Mouse (Mus musculus) heart, postnatal 10 days (tissue): ENCODE results near the gene Cdc37. TPM values are rescaled to one million over a fixed set of nuclear protein-coding genes. Genes with fewer than 3 reads are reported as not detected.
A peak's percentile ranks its signal among the peaks of the same experiment; 100 is the strongest.

Experiments
- DNase-seq, 2 experiments: peaks; one replicate each; pipeline ENCODE4 v3.0.0; 2021
- intact Hi-C: fragments of 180-260 bp; cut with DNase I; formaldehyde crosslinking; loops from one replicate; pipeline ENCODE4 v1.15.1; 2025
- total RNA-seq, 2 experiments: library from RNA; stranded (reverse); gene quantifications; 2 replicates each; pipeline ENCODE4 v1.2.3; 2021

The Cdc37 gene
- total RNA-seq, 2 experiments from 2014 or later = 167 to 169 TPM

GRCm38 (mm10) chr9:21141922-21142321 lies 7.9 kb downstream of the Cdc37 start:
- no peak for DNase-seq
- intact Hi-C loops = no loop called here

DNA sequence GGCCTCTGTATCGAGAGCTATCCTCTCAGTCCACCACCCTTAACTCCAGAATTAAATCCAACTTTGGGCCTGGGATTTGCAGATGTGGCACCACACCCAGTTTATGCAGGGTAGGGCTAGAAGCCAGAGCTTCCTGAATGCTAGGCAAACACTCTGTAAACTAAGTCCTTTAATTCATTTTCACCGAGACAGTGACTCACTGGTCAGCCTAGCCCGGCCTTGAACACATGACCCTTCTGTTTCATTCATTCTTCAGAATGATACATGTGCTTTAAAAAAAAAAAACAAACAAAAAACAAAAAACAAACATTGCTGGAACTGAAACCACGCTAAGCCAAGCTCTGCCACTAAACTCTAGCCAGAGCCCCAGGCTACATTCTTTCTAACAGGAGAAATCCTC lies 11.4 kb downstream of the Cdc37 start:
- no peak for DNase-seq
- intact Hi-C loops = no loop called here

- intact Hi-C loops = loop anchor here (2.0 kb wide), 2 partner anchors 106 to 236 kb away; no protein-coding TSS in a partner anchor
- peak; percentile 64 to 81 for DNase-seq
Observed at GRCm38 (mm10) chr9:21137229-21137628, 12.6 kb downstream of the Cdc37 start.

DNA sequence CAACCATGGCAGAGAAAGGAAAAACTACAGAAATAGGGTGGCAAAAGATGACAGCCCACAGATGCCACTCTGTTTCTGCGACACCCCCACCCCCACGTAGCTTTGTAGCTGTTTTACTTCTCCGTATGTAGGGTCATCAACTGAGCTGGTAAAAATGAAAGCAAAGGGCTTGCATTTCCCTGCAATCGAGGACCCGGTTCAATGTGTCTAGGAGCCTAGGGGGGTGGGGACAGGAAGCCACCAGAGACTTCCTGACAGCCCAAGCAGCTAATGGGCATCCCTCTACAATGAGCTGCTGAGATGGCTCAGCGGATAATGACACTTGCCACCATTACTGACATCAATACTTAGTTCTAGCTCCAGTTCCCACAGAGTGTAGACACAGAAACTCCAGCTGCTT lies 13.4 kb downstream of the Cdc37 start:
- intact Hi-C loops = loop anchor here (2.0 kb wide), 2 partner anchors 106 to 236 kb away; no protein-coding TSS in a partner anchor
- no peak for DNase-seq

GRCm38 (mm10) chr9:21135941-21136381 lies 13.8 kb downstream of the Cdc37 start:
- no peak for DNase-seq
- intact Hi-C loops = loop anchor here (2.0 kb wide), 2 partner anchors 105 to 235 kb away; no protein-coding TSS in a partner anchor

- intact Hi-C loops = no loop called here
- no peak for DNase-seq
Observed at GRCm38 (mm10) chr9:21135329-21135890, 14.4 kb downstream of the Cdc37 start.

DNA sequence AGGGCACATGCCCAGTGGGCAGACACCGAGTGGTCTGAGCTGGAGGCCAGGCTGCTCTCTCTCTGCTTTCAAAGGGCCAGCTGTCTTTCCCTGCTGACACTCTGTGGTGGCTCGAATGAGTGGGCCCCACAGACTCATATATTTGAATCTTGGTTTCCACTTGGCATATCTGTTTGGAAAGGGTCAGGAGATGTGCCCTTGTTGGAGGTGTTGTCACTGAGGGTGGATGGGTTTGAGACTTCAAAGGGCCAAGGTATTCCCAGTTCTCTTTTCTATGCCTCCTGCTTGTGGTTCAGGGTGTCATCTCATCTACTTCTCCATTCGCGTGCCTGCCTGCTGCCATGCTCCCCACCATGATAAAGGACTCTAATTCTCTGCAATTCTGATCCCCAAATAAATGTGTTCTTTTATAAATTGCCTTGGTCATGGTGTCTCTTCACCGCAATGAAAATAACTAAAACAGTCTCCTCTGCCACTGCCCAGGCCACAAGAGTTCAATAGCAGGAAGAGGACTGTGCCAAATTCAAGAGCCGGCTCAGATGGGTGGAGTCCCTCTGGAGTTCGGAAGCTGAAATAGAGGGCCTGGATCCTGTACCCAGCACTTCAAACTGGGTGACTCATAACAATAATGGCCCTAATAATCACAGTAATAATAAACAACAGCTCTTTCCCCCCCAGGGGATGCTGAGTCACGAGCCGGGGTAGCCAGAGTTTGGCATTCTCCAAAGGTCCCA lies 15.0 kb downstream of the Cdc37 start:
- DNase-seq = peak in 1 of 2 experiments; percentile 60
- intact Hi-C loops = no loop called here

DNA sequence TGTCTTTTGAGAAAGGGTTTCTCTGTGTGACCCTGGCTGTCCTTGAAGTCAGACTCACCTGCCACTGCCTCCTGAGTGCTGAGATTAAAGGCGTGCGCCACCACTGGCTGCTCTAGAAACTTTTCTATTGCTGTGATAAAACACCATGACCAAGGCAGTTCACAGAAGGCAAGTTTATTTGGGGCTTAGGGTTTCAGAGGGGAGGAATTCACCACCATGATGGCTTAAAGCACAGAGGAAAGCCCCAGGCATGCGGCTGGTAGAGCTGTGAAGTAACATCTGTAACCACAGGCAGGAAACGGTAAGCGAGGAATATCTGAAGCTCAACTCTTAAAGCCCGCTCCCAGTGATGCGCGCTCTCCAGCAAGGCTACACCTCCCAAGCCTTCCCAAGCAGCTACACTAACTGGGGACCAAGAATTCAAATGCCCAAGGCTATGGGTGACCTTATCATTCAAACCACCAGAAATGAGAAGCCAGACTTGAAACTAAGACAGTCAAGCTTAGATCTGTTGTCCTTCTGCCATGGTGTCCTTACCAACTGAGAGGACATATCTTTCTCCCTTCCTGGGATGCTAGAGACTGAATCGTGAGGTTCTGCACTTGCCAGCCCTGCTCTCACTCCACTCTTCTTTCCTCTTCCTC lies 16.6 kb downstream of the Cdc37 start:
- no peak for DNase-seq
- intact Hi-C loops = no loop called here

DNA sequence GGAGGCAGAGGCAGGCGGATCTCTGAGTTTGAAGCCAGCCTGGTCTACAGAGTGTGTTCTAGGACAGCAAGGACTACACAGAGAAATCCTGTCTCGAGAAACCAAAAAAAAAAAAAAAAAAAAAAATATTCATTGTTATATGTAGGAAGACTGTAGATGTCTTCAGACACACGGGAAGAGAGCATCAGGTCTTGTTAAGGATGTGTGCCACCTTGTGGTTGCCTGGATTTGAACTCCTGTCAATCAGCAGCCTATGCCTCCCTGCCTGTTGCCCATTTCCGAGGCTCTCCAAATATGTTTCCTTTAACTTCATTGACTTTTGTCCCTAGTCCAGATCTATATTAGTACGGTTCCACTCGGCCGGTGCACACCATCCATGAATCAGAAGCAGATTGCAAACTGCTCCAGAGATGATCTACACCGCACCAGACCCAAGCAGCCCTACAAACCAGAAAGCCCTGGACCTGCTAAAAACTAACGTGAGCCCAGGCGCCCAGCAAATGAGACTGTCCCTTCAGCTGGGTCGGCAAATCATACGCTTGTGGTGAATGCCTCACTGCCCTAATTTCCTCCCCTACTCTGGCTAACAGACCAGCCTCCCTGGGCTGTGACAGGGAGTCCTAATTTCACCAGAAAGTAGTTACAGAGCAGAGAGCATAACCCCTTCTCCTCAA lies 17.5 kb downstream of the Cdc37 start:
- no peak for DNase-seq
- intact Hi-C loops = no loop called here

- intact Hi-C loops = loop anchor here (2.0 kb wide), 1 partner anchor 39 kb away; the partner anchor contains the start of gene Raver1
- peak; percentile 95 to 96 for DNase-seq
Observed at GRCm38 (mm10) chr9:21131059-21131956, 18.5 kb downstream of the Cdc37 start, which contains the start of gene Tyk2. Tyk2 (minus strand) TSS chr9:21131243.

GRCm38 (mm10) chr9:21126259-21126627 lies 23.5 kb downstream of the Cdc37 start:
- intact Hi-C loops = no loop called here
- DNase-seq = peak; percentile 60 to 67

DNA sequence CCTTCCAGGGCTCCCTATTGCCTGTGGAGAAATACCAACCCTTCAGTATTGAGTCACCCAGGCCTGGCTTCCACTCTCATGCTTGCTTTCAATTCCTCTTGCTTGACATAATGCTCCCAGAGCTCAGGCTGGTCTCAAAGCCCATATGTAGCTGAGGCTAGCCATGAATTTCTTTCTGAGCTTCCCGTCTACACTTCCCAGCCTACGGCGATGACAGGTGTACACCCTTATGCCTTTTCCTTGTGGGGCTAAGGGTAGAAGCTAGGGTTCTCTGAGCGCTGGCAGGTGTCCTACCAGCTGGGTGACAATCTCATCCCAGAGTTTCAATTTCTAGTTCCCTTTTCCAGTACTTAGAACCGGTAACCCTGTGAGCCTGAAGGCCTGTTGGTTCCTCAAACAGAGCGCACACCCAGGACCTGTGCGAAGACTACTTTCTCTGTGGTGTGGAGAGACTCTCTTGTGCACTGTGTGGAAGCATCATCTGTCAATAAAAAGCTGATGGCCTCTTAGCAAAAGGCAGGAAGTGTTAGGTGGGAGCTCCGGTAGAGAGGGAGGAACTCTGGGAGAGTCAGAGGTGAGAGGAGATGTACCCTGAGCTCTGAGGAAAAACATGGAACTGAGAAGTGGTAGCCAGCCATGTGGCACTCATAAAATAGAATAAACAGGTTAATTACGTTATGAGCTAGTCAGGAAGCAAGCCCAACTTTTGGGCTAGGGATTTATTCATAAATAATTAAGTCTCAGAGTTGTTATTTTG lies 24.1 kb downstream of the Cdc37 start:
- intact Hi-C loops = no loop called here
- no peak for DNase-seq

- intact Hi-C loops = no loop called here
- no peak for DNase-seq
Observed at GRCm38 (mm10) chr9:21124837-21125236, 24.9 kb downstream of the Cdc37 start.

DNA sequence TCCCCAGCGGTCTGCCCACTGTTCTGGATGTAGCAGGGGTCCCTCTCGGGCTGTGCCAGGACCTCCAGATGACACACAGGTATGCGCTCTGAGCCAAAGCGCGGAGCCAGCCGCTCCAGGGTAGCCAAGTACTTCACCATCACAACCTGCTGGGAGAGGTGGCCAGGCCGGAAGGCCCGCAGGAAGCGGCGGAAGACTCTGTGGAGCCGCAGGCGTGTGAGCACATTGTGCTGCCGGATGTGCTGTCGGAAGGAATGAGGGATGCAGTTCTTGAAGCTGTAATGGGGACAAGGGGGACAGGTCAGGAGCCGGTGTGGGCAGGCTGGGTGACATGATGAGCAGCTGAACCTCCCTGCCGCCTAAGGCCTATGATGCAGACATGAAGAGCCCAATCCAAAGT lies 28.3 kb downstream of the Cdc37 start:
- no peak for DNase-seq
- intact Hi-C loops = no loop called here

- intact Hi-C loops = no loop called here
- DNase-seq = no peak
Observed at GRCm38 (mm10) chr9:21117073-21117472, 32.7 kb downstream of the Cdc37 start.

- intact Hi-C loops = no loop called here
- no peak for DNase-seq
Observed at GRCm38 (mm10) chr9:21115105-21115504, 34.7 kb downstream of the Cdc37 start.

GRCm38 (mm10) chr9:21114190-21114589 lies 35.6 kb downstream of the Cdc37 start:
- no peak for DNase-seq
- intact Hi-C loops = no loop called here

DNA sequence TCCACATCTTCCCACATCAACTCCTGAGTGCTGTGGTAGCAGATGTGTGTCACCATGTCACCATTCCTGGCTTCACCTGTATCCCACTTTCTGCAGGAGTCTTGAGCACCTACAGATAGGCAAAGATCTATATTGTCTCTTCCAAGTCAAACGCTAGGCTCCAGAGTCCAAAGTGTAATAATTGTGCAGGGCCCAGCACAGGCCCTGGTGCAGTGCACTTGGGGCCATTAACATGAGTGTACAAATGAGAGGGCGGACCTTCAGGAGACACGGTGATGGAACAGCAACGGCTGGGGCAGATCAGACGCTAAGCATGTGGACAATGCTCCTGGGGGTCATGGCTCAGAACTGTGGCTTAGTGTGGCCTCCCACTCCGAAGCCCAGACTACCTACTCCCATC lies 36.0 kb downstream of the Cdc37 start:
- no peak for DNase-seq
- intact Hi-C loops = no loop called here

DNA sequence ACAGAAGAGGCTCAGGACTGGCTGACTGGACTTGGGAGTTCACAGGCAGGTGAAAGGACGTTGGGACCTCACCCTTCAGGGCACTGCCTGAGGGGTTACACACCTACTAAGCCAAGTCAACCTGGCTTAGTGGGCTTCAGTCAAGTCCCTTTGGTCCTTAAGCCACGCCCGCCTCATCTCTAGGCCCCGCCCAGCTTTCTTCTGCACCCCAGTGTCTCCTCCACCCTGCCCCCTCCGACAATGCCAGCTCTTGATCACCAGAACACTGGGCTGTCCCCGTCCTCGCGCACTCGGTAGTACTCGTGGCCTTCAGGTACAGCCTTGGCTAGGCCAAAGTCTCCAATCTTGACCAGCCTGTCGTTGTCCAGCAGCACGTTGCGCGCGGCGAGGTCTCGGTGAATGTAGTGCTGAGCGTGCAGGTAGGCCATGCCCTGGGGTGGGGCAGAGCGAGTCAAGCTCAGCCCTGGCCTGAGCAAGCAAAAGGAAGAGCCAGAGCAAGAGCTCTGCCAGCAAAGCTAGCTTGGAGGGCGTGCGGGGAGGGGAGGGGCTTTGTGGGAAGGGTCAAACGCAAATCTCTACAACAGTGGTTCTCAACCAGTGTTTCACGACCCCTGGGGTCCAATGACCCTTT lies 42.1 kb downstream of the Cdc37 start:
- intact Hi-C loops = no loop called here
- DNase-seq = no peak
